In genomic region chr7:23968044-23968443, GRCm38 (mm10) we compare ENCODE assay signal across 10 mouse cellular contexts. TPM values are rescaled to one million over a fixed set of nuclear protein-coding genes. Genes with fewer than 3 reads are reported as not detected.
DNase-seq lines count a peak whose midpoint lies in the region.
"Had no signal": no experiment of that assay in that cellular context is flagged by ENCODE, and none has a peak within 500 bp of the region (broad histone marks: within the 10 kb centered on the region; RNA-seq: fewer than 3 reads in every experiment).

No protein-coding gene starts in this region.

- peak; percentile 7 for DNase-seq in CD4-positive helper T cell, adult 2 months (ENCODE audit: low read depth, low spot score)
- DNase-seq in adrenal gland, postnatal 14 days = peak; percentile 30
- peak; percentile 35 to 48 for DNase-seq in cerebellum, postnatal 14 days
- peak; percentile 24 for DNase-seq in induced T-regulatory cell, adult 2 months (ENCODE audit: low read depth)
- peak; percentile 12 to 26 for DNase-seq in kidney, postnatal 4 days
- peak; percentile 3 to 10 for DNase-seq in left cerebral cortex, postnatal 14 days (ENCODE audit: low spot score in 2 of 2)
- peak; percentile 3 for DNase-seq in naive thymus-derived CD4-positive, alpha-beta T cell, adult 2 months (ENCODE audit: low read depth)
- peak; percentile 14 for DNase-seq in thymus, postnatal 25 days

- intact Hi-C loops in left cerebral cortex, postnatal 14 days (cut with DNase I) = loop anchor here (5.0 to 10.0 kb wide), 2 partner anchors 317 to 334 kb away; partner anchors contain the start of gene Zfp61

RNA-seq across cellular contexts. Expression of gene Vmn1r181, which starts 6.4 kb away (rescaled TPM):
- total RNA-seq in adrenal gland, postnatal 14 days (2021) = not detected in 2 replicates
- not detected for total RNA-seq in left cerebral cortex, postnatal 14 days (2021)
- total RNA-seq: gastrocnemius, adult 18-20 months; hematopoietic stem cell, adult 5-6 weeks had no signal

RNA-seq across cellular contexts. Expression of gene Vmn1r180, which starts 17.6 kb away (rescaled TPM):
- not detected in 2 replicates for total RNA-seq in adrenal gland, postnatal 14 days (2021)
- total RNA-seq in left cerebral cortex, postnatal 14 days (2021) = not detected
- total RNA-seq: gastrocnemius, adult 18-20 months; hematopoietic stem cell, adult 5-6 weeks had no signal

RNA-seq across cellular contexts. Expression of gene V1rd19, which starts 33.4 kb away (rescaled TPM):
- total RNA-seq in adrenal gland, postnatal 14 days (2021) = not detected in 2 replicates
- total RNA-seq in left cerebral cortex, postnatal 14 days (2021) = not detected
- total RNA-seq: gastrocnemius, adult 18-20 months; hematopoietic stem cell, adult 5-6 weeks had no signal

RNA-seq across cellular contexts. Expression of gene Vmn1r179, which starts 41.3 kb away (rescaled TPM):
- total RNA-seq in adrenal gland, postnatal 14 days (2021) = not detected in 2 replicates
- not detected for total RNA-seq in left cerebral cortex, postnatal 14 days (2021)
- total RNA-seq: gastrocnemius, adult 18-20 months; hematopoietic stem cell, adult 5-6 weeks had no signal

Comparison
In these comparisons a context has a peak if more than half of its experiments do, and no peak if none do; other contexts are left out.
1. Peak in every context shown above with its lines: DNase-seq.